Mouse (Mus musculus): ENCODE measurements around the gene Trdmt1.
"Not testable (repeated sequence)": the region's sequence is repeated elsewhere in the genome, so short reads cannot be mapped to it uniquely, and the experiment has no call there.

Trdmt1 gene

DNA sequence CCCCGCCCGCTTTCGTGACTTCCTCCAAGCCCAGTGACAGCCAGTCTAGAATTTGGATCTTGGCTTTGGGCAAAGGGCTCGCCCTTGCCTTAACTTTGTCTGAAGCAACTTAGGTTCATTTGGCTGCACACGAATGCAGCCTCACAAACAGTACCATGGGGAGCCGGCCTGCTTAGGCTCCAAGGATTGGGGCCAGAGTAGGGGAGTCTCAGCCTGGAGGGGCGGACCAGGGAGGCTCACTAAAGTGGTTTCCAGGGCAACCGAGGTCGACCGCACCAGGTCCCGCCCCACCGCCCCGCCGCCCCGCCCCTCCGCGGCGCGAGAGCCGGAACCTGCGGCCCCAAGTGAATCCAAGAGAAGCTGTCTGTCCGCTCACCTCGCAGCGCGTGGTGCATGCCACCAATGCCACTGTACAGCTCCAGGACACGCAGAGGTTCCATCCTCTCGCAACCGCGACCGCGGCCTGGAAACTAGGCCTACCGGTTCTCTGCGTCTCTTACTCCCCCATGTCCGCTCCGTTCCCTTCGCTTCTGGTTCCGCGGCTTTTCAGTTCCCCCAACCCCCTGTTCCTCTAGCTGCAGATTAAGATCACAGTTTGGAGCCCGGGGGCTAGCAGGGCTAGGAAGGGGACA is at the start of gene Trdmt1:
Gene Trdmt1 (minus strand): TSS at position 476 of the 632 bp plus-strand sequence.
- peak; percentile 82 for DNase-seq

DNA sequence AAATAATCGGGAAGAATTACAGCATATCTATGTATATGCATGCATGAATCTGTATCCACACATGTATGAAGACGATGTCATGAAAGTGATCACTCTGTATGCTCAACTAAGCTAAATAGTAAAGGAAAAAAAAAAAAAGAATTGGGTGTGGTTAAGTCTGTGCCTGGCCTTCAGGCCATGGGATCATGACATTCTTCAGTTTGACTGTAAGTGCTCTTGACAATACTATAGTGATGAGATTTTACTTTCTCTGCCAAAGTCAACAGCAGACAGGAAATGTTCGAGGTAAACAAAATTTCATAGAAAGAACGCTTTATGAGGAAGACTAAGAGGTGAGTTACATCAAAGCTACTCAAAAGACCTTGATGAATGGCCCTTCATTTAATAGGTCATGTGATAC is 48.9 kb upstream of the Trdmt1 start:
- DNase-seq, result no peak

DNA sequence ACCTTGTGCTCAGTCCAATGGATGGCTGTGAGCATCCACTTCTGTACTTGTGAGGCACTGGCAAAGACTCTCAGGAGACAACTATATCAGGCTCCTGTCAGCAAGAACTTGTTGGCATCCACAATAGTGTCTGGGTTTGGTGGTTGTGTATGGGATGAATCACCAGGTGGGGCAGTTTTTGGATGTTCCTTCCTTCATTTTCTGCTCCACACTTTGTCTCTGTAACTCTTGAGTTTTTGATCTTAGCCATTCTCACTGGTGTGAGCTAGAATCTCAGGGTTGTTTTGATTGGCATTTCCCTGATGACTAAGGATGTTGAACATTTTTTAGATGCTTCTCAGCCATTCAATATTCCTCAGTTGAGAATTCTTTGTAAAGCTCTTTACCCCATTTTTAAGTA is 39.3 kb upstream of the Trdmt1 start:
- not testable (repeated sequence) for DNase-seq

DNA sequence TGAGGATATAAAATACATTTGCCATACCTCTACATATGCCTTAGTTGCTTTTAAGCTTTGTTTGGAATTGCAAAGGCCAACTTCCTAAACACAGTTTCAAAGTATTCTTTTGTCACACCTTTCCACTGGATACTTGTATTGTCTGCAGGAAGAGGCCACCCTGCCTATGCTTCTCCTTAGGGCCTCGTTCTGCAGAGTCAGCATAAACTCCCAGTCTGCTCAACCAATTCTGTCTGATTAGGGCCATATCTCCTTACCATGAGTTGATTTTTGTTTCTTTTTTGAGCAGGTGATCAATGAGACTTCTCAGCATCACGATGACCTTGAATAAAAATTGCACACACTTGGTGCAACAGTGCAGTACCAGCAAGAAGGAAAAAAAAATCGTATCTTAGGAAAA is 37.7 kb upstream of the Trdmt1 start:
- no peak for DNase-seq

DNA sequence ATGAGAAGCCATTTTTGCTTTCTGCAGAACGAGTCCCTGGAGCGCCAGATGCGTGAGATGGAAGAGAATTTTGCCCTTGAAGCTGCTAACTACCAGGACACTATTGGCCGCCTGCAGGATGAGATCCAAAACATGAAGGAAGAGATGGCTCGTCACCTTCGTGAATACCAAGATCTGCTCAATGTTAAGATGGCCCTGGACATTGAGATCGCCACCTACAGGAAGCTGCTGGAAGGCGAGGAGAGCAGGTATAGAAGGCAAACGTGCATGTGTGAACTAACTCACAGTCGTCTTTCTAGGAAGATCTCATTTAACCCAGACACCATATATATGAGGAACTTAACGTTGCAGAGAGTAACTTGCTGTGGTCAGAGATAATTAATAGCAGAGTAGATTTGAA is 35.5 kb upstream of the Trdmt1 start:
- DNase-seq, result peak; percentile 8

DNA sequence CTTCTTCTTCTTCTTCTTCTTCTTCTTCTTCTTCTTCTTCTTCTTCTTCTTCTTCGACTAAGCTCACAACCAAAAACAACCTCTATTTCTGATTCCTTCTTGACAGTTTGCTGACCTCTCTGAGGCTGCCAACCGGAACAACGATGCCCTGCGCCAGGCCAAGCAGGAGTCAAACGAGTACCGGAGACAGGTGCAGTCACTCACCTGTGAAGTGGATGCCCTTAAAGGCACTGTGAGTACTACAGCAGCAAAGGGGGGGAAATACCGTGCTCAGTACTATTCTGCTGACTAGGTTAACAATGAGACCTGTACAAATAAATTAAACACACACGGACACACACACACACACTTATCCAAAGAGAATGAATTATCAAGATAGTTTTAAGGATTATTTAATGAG is 34.8 kb upstream of the Trdmt1 start:
- no peak for DNase-seq

DNA sequence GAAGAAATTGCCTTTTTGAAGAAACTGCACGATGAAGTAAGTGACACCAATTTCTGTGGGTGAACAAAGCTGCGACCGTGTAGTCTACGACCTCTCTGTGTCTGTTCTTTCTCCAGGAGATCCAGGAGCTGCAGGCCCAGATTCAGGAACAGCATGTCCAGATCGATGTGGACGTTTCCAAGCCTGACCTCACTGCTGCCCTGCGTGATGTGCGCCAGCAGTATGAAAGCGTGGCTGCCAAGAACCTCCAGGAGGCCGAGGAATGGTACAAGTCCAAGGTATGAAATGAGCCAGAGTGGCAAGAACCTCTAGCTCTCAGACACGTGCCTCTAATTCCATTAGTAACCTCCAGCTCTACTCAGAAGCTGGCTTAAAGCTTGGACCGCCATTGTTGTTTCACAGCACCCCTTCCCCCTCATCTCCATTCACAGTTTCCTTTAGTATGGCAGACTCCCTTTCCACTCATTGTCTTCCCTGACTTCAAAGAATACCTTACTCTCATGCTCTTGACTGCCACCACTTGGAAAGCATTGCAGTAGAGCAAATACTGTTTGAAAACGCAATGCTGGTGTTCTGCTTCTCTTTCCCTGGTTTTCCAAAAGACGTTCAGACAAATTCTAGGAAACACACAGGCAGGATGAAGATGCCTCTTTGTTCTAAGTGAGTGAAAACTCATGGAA is 34.1 kb upstream of the Trdmt1 start:
- DNase-seq, result peak; percentile 33

DNA sequence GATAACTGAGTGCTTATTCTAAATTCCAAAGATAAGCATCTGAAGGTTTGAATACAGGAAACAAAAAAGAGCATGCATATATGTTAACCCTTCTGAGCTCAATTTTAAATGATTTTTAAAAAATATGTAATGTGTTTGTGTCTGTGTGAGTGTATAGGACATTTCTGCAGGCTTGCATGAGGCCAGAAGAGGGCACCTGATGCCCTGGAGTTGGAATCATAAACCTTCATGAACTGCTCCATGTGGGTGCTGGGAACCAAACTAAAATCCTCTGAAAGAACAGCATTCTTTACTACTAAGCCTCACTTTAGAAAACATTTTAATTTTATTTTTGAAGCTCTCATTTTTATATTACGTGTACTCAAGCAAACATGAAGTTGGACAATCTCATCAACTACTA is 32.9 kb upstream of the Trdmt1 start:
- no peak for DNase-seq

DNA sequence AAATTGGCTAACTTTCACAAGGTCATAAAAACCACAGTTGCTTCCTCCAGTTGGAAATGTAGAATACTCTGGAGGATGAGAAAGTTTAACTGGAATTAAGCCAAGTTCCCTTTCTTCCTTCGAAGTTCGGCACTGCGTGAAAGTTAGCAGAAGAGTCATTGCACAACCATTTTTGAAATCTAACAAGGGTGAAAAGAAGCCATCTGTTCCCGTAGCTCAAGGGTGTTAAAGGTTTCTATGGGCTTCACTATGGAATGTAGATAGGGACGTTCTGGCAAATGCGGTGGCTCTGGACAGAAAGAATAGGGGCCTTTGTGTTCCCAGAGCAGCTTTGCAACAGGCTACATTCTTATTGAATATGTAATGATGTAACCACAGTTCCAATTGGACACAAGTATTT is 31.5 kb upstream of the Trdmt1 start:
- no peak for DNase-seq

DNA sequence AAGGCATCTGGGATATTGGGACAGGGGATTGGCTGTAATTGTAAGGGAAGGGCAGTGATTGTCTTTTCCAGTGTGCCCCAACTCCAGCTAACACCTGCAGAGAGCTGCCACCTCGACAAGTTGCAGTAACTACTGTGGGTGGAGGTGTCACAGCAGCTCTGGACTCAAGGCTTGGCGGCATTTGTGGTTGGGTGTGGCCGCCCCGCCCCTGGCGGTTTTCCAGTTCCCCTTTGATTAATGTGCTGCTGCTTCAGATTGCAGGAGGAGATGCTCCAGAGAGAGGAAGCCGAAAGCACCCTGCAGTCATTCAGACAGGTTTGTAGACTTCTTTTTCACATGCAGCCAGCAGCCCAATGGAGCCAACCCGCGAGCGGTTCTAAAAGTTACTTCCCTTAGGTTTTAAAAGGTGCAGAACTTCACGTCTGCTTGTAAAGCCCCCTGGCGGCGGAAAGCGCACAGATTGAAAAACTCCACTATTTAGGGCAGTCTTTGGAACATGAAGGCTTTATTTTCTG is 30.9 kb upstream of the Trdmt1 start:
- peak; percentile 80 for DNase-seq

DNA sequence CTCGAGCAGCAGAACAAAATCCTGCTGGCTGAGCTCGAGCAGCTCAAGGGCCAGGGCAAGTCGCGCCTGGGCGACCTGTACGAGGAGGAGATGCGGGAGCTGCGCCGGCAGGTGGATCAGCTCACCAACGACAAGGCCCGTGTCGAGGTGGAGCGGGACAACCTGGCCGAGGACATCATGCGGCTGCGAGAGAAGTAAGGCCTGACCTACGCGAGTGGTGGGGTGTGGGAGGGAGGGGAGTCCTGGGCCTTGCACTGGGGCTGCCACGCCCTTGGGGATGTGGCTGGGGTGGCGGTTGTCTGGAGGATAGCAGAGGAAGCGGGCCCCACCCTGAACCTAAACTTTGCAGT is 30.3 kb upstream of the Trdmt1 start:
- no peak for DNase-seq

DNA sequence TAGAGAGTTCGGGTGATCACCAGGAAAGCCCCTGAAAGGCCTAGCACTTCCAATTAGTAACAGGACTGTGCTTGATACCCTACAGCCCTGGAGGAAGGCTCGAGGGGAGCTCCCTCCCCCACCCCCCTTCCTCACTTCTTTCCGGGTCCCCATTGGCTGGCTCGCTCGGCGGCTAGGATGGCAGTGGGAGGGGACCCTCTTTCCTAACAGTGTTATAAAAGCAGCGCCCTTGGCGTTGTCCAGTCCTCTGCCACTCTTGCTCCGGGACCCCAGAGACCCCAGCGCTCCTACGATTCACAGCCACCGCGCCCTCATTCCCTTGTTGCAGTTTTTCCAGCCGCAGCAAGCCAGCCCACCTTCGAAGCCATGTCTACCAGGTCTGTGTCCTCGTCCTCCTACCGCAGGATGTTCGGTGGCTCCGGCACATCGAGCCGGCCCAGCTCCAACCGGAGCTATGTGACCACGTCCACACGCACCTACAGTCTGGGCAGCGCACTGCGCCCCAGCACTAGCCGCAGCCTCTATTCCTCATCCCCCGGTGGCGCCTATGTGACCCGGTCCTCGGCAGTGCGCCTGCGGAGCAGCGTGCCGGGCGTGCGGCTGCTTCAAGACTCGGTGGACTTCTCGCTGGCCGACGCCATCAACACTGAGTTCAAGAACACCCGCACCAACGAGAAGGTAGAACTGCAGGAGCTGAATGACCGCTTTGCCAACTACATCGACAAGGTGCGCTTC is 29.8 kb upstream of the Trdmt1 start:
- DNase-seq, result peak; percentile 46

DNA sequence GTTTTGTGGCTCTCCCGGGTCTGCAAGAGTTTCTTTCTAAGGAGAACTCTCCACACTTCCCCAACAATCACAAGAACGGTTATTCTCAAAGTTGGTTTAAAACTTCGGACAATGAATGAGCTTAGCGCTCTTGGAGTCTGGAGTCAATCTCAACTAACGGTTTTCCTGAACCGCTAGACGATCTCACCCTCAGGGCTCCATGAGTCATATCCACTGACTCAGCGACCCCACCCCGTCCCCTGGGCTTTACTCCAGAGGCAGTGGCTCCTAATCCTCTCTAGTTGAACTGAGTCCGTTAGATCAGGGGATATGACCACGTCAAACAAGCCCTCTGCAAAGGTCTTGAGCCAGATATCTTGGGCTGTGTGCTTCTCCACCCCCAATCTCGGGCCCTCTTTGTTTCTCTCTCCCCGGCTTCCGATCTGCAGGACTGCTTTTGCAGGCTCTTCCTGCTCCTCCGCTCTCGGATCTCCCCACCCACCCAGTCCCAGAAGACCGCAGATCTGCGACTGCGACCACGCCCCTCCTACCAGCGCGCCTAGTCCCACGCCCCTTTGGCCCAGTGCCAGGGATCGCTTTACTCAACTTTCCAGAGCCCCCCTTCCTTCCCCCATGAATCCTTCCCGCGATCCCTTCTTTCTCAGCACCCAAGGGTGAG is 29.1 kb upstream of the Trdmt1 start, which contains the start of gene Vim:
Gene Vim (plus strand): TSS at position 520 of the 658 bp plus-strand sequence.
- DNase-seq, result peak; percentile 48

DNA sequence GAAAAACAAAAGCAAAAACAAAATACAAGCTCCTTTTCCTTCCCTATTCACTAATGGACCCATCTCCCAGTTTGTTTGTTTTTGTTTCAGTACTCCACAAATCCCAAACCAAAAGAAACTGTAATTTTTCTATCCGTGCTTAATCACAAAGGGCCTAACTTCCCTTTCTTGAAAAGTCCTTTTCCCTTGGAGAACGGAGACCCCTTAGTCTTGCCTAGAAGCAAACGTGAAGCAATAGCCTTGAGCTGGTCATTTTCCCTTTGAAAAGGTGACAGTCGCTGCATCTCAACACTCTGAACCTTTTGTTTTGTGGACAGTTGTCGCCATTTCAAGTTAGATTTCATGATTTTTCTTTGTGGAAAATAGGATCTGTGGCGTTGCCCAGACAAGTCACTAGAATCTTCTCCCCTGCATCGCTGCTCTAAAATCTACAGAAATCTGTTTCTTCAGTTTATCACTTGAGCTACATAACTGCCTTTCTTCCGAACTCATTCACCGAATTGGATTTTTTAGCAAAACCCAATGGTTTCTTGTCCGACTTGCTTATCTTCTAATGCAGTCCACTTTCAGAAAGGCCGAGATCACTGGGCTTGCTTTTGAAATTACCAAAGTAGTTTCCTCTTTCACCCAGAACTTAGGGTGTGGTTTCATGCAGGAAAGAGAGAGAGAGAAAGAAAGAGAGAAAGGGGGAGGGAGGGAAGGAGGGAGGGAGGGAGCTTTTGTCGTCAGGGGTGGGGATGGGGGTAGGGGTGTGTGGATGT is 28.4 kb upstream of the Trdmt1 start:
- DNase-seq, result no peak

DNA sequence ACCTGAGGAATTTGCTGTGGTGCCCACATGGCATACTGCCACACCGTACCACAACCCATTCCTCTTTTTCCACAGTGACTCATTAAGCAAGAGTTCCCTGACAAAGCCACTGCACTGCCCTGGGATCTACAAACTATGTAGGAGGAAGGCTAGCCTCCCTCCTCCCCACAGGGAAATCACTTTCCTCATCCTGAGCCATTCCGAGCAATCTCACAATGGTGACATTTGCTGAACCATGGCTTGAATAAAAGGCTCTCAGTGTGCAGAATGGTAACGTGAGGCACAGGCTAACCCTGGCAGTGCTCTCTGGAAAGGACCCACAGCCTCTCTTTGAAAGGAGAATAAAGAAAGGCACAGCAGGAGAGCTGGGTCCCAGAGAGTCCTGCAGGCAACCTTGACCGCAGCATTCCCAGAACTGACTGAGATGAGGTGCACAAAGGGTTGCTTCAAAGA is 27.7 kb upstream of the Trdmt1 start:
- DNase-seq, result no peak

DNA sequence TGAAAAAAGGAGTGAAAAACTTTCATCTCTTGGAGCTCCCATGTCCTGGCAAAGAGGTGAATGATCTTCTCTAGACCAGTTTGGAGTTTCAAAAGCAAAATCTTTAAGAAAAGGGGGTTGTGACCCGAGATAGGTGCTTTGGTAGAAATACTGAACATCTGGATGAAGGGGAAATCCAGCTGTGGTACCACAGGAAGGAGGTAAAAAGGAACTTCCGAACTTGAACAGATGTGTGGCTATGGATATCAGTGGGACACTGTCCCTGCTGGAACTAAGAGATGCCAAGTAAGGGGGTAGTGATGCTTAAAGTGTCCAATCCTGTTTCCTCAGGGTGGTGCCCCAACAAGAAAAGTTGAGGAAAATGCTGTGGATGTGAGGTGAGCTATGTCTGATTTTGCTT is 25.7 kb upstream of the Trdmt1 start:
- DNase-seq, result no peak

DNA sequence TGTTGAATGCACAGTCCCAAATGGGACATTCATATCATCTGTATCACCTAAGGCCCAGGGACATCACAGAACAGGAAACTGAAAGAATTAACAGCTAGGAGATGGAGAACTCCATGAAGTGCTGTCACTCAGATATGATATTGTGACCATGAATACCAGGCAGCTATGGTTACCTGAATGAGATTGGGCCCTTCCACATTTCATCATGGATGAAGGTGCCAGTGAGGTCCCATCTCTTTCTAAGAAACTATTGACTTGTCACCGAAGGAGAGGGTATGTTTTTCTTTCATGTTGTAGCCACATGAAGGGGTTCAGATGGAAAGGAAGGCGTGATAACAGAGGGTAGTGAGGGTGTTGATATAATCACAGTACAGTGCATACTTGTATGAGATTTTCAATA is 15.9 kb upstream of the Trdmt1 start:
- DNase-seq, result no peak

DNA sequence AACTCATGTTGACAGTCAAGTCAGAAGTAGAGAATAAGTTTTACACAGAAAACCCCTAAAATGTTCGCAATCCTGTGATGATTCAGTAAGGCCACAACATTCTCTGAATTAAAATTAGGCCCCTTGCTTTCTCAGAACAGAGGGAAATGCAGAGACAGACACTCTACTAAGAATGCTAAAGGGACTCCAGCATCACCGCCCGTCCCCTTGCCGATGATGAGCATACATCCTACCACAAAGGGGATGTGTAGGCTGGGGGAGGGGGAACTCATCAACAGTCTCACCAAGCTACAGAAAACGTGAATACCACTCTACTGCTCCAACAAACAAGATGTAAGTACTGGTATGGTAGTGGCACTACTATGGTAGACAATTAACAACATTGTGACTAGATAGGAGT is 15.3 kb upstream of the Trdmt1 start:
- no peak for DNase-seq

DNA sequence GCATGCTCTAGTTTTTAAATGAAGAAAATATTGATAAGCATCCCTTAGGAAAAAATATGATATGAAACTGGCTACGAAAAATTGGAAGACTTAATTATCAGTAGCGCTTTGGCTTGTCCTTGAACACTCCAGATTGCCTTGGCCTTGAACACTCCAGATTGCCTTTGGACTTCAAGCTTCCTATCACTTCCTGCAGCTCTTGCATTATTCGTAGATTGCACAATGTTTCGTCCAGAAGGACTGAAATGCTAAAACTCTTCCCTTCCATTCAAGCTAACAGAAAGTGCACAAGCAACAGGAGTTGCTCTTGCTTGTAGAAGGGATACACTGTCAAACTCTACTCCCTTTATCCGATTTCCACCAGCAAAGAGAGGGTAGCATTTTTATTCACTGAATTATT is 14.8 kb upstream of the Trdmt1 start:
- no peak for DNase-seq

DNA sequence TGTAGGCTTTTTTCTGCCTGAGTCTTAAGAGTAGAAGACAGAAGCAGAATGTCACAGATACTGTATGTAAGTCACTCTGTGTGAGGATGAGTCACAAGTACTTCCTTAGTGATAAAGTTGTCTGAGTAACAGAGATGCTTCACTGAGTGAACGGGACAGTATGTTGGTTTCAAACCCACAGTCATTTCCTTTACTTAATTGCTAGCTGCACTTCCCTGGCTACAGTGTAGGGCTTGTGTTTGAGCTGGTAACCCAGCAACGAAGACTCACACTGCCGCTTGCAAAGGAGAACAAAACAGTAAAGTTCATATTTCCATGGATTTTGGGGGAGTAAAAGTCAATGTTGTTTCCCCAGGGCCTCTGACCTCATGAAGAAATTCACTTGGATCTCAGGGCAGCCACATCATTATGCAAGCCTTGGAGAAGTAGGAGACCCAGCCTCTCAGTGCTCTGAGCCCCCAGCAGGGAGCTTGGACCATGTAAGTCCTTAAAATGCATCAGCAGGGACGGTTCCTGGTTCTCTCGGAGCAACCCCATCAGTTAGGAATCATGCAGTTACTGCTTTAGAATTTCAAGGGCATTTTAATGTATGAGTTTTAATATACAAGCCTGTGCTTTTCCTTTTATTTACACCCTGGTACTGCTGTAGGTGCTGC is 14.3 kb upstream of the Trdmt1 start:
- no peak for DNase-seq

DNA sequence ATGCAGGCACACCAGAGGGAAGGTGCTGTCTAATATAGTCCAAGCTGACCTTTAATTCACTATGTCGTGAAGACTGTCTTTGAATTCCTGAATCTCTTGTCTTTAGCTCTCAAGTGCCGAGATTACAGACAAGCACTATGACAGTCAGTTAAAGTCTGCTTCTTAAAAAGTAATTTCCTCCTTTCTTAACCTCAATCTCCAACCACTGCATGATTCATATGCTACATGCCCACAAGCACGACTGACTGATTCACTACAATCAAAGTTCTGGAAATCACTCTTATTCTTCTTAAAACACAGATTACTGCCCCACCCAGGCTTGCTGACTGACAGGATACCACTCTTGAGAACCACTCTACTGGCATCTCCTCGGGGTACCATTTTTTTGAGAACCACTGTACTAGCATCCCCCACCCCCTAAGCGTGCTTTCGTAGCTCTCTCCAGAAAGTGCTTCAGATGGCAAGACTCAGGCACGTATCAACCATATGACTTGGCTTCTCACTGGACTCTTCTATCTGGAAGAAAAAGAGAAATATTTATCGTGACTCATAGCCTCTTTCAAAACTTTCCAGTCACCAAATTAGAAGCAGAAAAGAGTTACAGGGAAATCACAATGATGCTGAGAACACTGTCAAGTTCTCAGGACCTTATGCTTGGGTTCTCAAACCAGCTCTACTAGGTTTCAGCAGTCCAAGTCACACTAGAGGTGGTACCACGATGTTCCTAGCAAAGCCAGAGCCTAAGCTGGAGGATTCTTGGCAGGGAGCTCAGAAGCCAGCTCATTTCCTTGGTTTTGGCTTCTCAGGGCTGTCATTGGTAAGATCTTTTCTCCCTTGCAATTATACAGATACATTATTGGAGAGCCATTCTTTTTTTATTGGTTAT is 12.9 kb upstream of the Trdmt1 start:
- no peak for DNase-seq
